Mouse (Mus musculus) inflammation-experienced regulatory T-cells, adult 6 months (primary cell): Measurements from ENCODE around the gene Rab11fip3. TPM values are rescaled to one million over a fixed set of nuclear protein-coding genes. Genes with fewer than 3 reads are reported as not detected.

Experiments
- ATAC-seq: one replicate; pipeline ENCODE4 v1.8.0; 2017
- polyA plus RNA-seq, 3 experiments: library from polyadenylated mRNA; unstranded; fragments of 100-300 nt; shearing (Covaris generic); gene quantifications; one replicate each; pipeline ENCODE4 v1.2.1; 2017

Rab11fip3 gene
- polyA plus RNA-seq, 3 experiments from 2014 or later = 1.6 to 3.0 (median 2.7) TPM

DNA sequence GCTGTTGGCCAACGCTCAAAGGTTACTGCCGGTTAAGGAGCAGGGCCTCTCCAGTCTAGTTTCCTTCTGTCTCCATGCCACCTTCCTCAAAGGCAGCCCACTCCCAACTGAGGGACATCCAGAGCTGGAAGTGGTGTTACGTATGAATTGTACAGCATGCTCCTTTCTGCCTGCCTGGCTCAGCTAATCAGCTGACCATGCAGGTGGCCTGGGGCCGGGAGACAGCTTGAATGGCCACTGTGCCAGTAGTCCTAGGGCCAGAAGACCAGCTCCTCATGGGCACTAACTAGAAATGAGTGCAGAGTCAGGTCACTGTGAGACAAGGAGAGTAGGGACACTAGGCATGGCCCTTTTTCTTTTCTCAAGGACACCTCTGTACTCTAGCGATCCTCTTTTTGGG is 116.2 kb downstream of the Rab11fip3 start:
- no peak for ATAC-seq

- no peak for ATAC-seq
Observed at GRCm38 (mm10) chr17:25951803-25952623, 117.3 kb downstream of the Rab11fip3 start, which contains the start of gene A930017K11Rik. Gene A930017K11Rik, minus strand, starts transcription at chr17:25952565.

DNA sequence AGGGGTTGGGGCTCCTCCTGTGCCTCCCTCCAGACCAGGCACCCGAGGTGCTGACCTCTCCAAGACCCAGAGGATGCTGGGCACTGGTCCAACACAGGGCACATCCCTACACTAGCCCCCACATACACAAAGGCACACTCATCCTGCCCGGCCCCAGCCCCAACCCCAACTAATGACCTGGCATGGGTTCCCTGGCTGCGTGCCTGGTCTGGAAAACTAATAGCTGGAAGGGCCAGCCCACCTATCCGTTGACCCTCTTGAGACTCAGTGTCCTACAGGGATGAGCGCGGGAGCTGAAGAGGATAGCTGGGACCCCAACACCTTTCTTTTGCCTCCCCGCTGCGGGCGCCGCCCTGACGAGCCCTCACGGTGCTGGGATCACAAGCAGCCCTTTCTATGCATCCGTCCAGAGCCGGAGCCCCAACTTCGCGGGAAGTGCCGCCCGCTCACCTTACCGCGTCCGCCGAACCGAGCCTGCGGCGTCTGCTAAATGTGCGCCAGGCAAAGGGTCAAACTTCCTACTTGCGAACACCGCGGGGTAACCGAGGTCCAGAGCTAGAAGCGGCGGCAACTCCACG is 118.0 kb downstream of the Rab11fip3 start:
- ATAC-seq = no peak

DNA sequence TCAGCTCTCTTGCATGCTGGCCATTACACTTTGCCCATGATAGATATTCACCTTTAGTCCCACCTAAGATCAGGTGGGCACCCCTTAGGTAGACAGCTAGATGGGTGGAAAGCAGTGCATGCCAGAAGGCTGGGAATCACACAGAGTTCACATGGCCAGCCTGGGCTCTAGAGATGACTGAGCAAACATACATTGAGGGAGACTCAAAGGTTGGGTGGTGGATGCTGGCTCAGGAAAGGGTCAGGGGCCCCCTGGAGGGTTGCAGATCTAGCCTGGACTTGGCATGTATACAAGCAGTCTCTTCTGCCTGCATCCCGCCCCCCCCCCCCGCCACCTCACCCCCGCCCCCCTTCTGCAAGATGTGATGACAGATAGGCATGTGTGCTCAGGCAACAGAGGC is 118.6 kb downstream of the Rab11fip3 start:
- ATAC-seq = no peak

DNA sequence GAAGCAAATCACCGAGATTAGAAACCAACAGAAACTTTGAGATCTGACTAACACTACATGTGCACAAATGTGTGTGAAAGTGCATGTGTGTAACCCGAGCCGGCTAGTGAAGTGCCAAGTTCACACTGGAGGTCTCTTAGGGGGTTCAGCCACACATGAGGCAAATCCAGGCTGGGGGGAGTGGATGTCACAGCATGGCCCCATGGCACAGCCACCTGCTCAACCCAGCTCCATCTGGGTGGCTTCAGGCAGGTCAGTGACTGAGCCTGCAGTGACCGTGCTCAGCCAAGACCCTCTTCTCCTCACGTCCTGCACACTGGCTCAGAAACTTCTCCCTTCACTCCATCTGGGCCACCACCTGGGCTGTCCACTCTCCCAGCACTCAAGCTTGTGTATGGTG is 119.4 kb downstream of the Rab11fip3 start:
- ATAC-seq = no peak

DNA sequence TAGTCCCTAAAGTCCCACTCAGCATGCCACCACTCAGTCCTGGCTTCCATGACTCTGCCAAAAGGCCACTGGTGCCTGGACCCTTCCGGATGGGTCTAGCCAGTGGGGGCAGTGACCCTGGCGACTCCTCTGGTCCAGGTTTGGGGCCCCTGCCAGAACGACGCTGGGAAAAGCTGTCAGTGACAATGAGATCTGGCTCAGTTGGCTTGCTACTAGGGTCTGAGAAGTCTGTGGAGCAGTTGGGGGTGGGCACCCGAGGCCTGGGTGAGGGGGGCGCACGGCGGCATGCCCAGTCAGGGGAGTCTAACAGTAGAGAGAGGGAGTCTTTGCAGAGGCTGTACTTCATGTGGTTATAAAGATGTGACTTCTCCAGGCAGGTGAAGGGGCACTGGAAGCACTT is 121.3 kb downstream of the Rab11fip3 start:
- no peak for ATAC-seq

- ATAC-seq = no peak
Observed at GRCm38 (mm10) chr17:25947576-25947975, 121.8 kb downstream of the Rab11fip3 start.

DNA sequence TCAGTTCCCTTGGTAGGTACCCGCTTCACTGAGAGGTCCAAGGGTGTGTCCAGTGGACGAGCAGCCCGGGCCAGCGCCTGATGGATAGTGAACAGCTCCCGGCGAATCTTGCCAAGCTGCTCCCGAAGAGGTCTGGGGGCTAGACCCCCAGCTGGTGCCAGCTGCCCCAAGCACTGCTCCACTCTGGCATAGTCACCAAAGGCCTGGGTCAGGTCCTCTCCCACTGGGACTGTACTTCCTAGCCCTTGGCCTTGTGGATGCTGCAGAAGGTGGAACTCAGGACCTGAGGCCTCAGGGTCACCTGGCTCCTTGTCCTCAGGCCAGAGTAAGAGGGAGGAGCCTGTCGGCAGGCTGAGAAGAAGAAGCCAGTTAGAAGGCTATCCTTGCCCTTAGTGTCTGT is 122.5 kb downstream of the Rab11fip3 start:
- ATAC-seq = no peak

DNA sequence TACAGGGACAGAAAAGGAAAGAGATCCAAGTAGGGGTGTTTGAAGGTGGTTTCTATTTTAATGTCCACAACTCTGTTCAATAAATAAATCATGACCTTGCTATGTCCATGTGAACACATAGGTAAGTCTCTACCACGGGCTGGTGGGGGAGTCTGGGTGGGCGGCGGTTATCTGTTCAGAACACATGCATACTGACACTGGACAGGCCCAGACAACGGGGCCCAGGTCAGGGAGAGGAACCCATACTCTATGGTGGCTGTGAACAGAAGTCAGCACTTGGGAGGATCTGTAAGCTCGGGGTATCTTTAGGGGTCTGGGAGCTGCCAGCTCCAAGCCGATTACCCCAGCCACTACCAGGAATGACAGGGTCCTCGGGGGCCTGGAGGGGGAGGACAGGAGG is 123.0 kb downstream of the Rab11fip3 start:
- ATAC-seq = no peak

DNA sequence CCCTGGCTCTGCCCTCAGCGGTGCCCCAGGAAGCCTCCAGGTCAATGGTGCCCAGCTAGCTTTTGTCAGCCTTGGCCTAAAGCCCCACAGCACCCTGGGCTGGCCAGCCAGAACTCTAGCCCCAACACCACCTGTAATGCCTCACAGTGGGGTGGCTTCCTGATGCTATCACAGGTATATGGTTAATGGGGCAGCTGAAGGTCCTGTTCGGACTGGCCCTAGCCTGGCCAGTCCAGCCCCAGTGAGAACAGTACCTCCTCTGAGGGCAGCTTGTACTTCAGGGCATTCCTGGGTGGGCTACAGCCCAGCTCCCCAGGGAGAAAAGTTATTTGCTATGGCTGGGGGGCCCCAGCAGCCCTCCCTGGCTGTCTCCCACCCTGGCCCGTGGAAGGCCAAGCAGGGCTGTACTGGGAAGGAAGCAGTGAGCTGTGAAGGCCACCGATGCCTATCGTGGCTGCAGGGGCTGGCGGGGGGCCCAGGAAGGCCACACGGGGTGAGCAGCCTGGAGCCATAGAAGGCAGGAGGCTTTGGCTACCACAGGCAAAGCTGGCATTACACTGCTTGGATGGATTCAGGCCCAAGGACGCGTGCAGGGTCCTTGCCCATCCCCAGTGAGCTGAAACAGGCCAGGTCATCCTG is 123.7 kb downstream of the Rab11fip3 start:
- ATAC-seq = no peak

- ATAC-seq = no peak
Observed at GRCm38 (mm10) chr17:25944366-25945163, 124.8 kb downstream of the Rab11fip3 start, which contains the start of the genes Pigq and Nhlrc4. Gene Pigq, minus strand, starts transcription at chr17:25944936. Gene Nhlrc4, minus strand, starts transcription at chr17:25944961.

DNA sequence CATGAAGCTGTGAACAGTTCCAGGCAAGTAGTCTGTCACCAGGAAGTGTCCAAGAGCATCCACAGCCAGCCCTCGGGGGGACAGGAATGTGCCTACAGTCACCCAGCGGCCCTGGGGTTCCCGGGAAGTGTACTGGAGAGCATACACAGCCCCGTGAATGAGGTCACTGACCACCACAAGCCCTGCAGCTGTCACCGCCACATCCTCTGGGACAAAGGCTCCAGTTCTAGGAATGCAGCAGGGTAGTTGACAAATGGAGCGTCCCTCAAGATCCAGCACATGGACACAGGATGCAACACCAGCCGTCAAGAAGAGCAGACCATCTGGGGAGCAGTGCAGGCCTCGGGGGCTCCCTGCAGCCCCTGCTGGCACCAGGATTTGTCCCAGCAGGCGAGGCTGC is 125.6 kb downstream of the Rab11fip3 start:
- no peak for ATAC-seq

DNA sequence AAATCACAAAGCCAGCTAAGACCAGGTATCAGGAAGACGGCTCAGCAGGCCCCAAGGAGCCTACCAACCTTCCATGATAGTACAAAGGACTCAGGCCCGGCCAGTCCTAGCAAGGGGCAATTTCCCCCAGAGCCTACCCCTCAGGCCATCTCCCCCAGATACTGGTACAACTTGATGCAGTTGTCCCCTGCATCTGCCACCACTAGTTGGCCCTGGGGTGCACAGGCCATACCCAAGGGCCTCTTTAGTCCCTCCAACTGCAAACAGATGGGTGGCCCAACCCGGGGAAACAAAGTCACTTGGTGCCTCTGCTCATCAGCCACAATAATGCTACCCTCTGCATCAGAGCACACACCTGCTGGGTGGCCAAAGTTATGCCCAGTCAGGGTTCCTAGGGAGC is 126.1 kb downstream of the Rab11fip3 start:
- no peak for ATAC-seq

- no peak for ATAC-seq
Observed at GRCm38 (mm10) chr17:25942597-25943151, 126.7 kb downstream of the Rab11fip3 start.

GRCm38 (mm10) chr17:25941511-25942241 is 127.7 kb downstream of the Rab11fip3 start:
- peak; percentile 58 for ATAC-seq

Other genes starting within 250 kb of the Rab11fip3 start
- 10 to 100 TPM; 13.8 to 23.4 (median 19.3) TPM for gene Wdr24, start 245.9 kb downstream of the Rab11fip3 start, polyA plus RNA-seq
- gene Jmjd8, start 240.7 kb downstream of the Rab11fip3 start, polyA plus RNA-seq = 10 to 100 TPM; 12.5 to 26.2 (median 23.9) TPM
- 10 to 100 TPM; 60.7 to 79.7 (median 78.2) TPM for gene Stub1, start 236.2 kb downstream of the Rab11fip3 start, polyA plus RNA-seq
- 1 to 10 TPM in 1 of 3 experiments, not detected in 2; 1.7 TPM for gene Rhbdl1, start 232.3 kb downstream of the Rab11fip3 start, polyA plus RNA-seq
- gene Gm20683, start 227.8 kb downstream of the Rab11fip3 start, polyA plus RNA-seq = 1 to 10 TPM in 1 of 3 experiments, under 1 TPM in 2; 0.26 to 1.1 (median 0.67) TPM
- 10 to 100 TPM; 21.2 to 32.3 (median 23.4) TPM for gene Rhot2, start 224.7 kb downstream of the Rab11fip3 start, polyA plus RNA-seq
- 1 to 10 TPM; 3.3 to 7.0 (median 6.8) TPM for gene Wdr90, start 208.1 kb downstream of the Rab11fip3 start, polyA plus RNA-seq
- 1 to 10 TPM; 2.5 to 3.9 (median 3.5) TPM for gene Mcrip2, start 200.8 kb downstream of the Rab11fip3 start, polyA plus RNA-seq
- 100 to 1,000 TPM in 1 of 3 experiments, 10 to 100 TPM in 2; 91.1 to 121 (median 98.2) TPM for gene Mettl26, start 194.5 kb downstream of the Rab11fip3 start, polyA plus RNA-seq
- gene Wfikkn1, start 188.7 kb downstream of the Rab11fip3 start, polyA plus RNA-seq = 1 to 10 TPM in 2 of 3 experiments, under 1 TPM in 1; 0.93 to 1.9 (median 1.4) TPM
- 1 to 10 TPM; 6.0 to 7.9 (median 7.5) TPM for gene Rab40c, start 149.8 kb downstream of the Rab11fip3 start, polyA plus RNA-seq
- 10 to 100 TPM; 22.0 to 28.6 (median 27.4) TPM for gene Pigq, start 124.6 kb downstream of the Rab11fip3 start, polyA plus RNA-seq
- gene Nhlrc4, start 124.6 kb downstream of the Rab11fip3 start, polyA plus RNA-seq = not detected
- not detected for gene A930017K11Rik, start 117.0 kb downstream of the Rab11fip3 start, polyA plus RNA-seq
- 1 to 10 TPM; 5.6 to 6.0 (median 5.7) TPM for gene Capn15, start 83.8 kb downstream of the Rab11fip3 start, polyA plus RNA-seq
- gene Decr2, start 20.8 kb upstream of the Rab11fip3 start, polyA plus RNA-seq = 10 to 100 TPM; 14.2 to 26.5 (median 21.7) TPM
- 1 to 10 TPM in 1 of 3 experiments, under 1 TPM in 2; 0.39 to 1.0 (median 0.52) TPM for gene Nme4, start 26.0 kb upstream of the Rab11fip3 start, polyA plus RNA-seq
- gene Tmem8, start 43.7 kb upstream of the Rab11fip3 start, polyA plus RNA-seq = 1 to 10 TPM; 6.0 to 8.5 (median 6.3) TPM
- gene Mrpl28, start 53.9 kb upstream of the Rab11fip3 start, polyA plus RNA-seq = 100 to 1,000 TPM in 2 of 3 experiments, 10 to 100 TPM in 1; 94.6 to 150 (median 125) TPM
- gene Axin1, start 69.1 kb upstream of the Rab11fip3 start, polyA plus RNA-seq = 10 to 100 TPM; 10.3 to 11.0 (median 10.9) TPM
- not detected for gene Pdia2, start 129.5 kb upstream of the Rab11fip3 start, polyA plus RNA-seq
- 10 to 100 TPM in 1 of 3 experiments, 1 to 10 TPM in 2; 4.7 to 12.3 (median 6.2) TPM for gene Rgs11, start 133.4 kb upstream of the Rab11fip3 start, polyA plus RNA-seq
- gene Arhgdig, start 138.2 kb upstream of the Rab11fip3 start, polyA plus RNA-seq = not detected
- 10 to 100 TPM; 19.9 to 34.9 (median 23.7) TPM for gene Fam234a, start 174.7 kb upstream of the Rab11fip3 start, polyA plus RNA-seq
- gene Luc7l, start 183.3 kb upstream of the Rab11fip3 start, polyA plus RNA-seq = 10 to 100 TPM; 50.3 to 60.4 (median 56.9) TPM